Mouse (Mus musculus) MN1 (cell line): ENCODE measurements around the gene Zfpl1.

Experiments
- DNase-seq: peaks from one replicate; pipeline ENCODE4 v3.0.0-alpha.2; 2016; ENCODE audit warnings: low spot score

Zfpl1 gene

DNA sequence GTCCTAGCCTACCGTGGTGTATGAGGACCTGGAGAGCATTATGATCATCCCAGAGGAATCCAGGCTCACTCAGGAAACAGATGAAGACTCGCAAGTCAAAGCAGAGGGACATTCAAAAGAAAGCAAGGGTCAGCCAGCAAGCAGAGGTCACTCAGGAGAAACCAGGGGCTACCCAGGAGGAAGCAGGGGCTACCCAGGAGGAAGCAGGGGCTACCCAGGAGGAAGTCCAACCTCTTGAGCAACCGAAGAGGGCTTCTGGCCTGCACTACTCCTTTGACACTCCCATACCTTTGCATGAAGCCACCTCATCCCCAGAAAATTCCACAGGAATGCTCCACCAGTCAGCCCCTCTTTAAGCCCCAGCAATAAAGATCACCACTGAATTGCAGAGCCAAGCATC lies 13.1 kb upstream of the Zfpl1 start:
- DNase-seq, result no peak

DNA sequence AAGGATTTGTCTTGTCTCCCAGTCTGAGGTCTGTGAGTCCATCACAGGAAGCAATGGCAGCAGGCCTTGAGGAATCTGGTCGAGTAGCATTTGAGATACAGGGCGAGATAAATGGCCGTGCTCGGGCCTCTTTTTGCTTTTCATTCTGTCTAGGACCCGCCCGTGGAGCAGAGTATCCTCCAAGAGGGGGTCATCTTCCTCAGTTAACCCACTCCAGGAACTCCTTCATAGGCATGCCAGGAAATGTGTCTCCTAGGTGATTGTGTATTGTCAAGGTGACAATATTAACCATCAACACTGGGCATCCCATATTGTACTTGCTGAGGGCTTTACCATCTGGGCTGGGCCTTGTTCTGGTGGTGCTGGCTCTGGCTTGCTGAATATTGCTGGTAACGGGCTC lies 9.4 kb upstream of the Zfpl1 start, which contains the start of gene AC131692.1:
Gene AC131692.1 (plus strand): TSS at position 301 of the 400 bp plus-strand sequence.
- no peak for DNase-seq

- DNase-seq, result no peak
These were observed 4.1 kb upstream of the Zfpl1 start for GRCm38 (mm10) chr19:6088841-6089240.

DNA sequence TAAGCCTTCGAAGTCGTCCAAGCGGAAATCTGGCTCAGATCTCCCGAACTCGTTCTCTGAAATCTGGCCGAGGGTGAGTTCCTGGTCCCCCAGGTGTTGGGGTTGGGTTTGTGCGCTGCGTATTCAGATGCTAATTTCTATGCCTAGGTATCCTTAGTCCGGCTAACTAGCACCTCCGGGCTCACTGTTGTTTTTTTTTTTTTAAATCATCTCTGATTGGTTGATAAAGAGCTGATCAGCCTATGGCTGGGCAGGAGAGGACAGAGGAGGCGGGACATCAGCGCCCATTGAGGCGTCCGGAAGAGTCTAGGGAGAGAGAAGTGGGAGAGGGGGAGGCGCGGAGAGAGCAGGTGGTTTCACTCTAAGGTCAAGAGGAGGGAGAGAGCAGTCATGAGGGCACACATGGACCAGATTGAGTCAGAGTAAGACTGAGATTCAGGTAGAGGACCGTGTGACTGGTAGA lies 692 bp upstream of the Zfpl1 start:
- DNase-seq, result peak; percentile 89

DNA sequence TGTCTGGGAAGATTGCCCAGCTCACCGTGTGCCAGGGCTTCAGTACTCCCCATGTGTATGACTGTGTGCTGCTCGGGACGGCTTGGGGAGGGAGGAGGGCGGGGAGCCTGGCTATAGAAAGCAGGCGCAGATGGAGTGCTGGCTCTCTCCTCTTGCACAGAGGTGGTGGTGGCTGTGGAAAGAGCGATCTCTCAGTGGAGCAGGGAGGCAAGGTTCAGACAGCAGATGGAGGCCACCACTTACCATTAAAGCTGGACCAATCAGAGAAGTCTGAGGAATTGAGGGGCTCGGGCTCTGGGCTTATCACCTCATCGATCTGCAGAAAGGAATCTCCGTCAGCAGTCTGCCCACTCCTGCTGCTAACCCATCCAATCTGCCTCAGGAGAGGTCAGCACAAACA lies 2.6 kb downstream of the Zfpl1 start, which contains the start of gene Gm28374:
Gene Gm28374 (minus strand): TSS at position 101 of the 400 bp plus-strand sequence.
- DNase-seq, result peak; percentile 87

DNA sequence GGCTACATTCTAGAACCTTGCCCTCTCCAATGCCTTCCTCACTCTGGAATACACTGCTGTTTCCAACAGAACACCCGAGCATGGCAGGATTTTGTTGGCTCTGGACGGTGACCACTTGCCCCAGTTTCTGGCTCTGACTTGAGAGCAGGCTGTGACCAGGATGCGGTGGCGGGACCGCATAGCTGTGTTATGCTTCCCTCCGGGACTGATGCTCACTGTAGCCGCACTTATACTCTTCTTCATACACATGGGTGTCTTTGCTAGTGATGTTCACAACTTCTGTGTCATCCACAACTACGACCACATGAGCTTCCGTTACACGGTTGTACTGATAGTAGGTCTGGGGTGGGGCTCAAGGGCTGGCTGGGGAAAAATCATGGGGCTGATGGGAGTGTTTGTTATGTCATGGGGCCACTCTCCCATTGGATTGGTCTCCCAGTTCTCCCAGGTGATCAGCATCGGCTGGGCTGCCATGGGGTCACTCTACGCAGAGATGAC lies 4.7 kb downstream of the Zfpl1 start, which contains the start of gene Tmem262:
Gene Tmem262 (plus strand): TSS at position 51 of the 498 bp plus-strand sequence.
- DNase-seq, result no peak

GRCm38 (mm10) chr19:6076564-6077393 lies 8.0 kb downstream of the Zfpl1 start, which contains the start of gene Vps51:
Gene Vps51 (minus strand): TSS chr19:6077231.
- DNase-seq, result peak; percentile 92

- no peak for DNase-seq
These were observed 10.9 kb downstream of the Zfpl1 start for GRCm38 (mm10) chr19:6073889-6074288.

- DNase-seq, result no peak
These were observed 13.5 kb downstream of the Zfpl1 start for GRCm38 (mm10) chr19:6071261-6071660.

DNA sequence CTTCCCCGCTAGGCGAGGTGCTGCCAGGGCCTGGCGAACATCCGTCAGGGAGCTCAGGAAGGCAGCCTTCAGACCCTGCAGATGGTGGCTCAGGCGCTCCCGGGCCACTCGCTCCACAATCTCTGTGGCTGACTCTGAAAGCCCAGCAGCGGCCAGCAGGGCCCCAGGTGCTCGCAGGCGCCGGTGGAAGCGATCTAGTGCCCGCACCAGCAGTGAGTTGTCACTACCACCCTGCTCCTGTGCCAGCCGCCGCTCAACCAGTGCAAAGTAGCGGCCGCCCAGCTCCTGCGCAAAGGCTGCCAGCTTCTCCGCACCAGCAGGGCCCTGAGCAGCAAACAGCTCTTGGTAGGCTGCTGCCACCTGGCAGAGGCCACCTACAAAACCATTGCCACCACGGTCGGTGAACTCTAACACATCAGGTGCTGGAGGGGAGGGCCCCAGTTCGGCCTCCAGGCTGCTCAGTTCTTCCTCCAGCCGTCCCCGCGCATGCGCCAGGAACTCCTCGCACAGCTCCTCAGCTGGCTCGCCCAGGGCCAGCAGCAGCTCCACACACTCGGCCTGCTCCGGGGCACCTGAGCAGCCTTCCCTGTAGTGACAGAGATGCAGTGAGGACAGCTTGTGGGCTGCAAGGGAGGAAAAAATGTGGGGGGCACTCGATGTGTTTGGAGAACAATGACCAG lies 14.0 kb downstream of the Zfpl1 start:
- DNase-seq, result no peak

DNA sequence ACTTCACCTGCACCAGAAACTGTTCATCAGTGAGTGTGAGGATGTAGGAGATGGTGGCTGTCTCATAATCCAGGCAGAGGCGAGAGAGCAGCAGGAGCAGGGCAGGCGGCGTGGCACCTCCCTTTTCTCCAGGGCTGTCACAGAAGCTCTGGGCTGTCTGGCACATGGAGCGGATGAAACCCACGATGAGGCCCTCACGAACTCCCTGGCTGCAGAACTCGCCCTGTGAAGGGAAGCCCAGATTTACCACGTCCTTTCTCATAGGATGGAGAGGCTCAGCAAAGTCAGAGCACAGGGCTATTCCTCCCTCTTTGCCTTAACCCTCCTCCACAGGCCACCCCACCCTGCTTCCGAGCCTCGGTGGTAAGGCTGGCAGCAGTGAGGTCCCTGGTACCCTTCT lies 14.9 kb downstream of the Zfpl1 start:
- DNase-seq, result no peak

DNA sequence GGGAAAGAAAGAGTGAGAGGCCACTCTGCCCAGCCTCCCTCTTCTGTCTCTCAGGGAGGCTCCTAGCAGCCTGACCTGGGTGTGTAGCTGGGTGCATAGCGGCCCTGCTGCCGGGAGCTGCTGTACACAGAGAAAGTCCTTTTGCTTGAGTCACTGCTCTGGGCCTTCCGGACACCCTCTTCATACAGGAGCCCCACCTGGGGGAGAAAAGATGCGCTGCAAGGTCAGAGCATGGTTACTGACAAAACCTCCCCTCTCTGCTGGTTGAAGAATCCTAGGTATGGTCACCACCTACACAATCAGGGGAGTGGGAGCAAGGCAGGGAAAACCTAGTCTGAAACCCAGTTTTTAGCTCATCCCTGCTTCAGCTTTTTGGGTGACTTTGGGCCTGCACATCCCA lies 15.8 kb downstream of the Zfpl1 start:
- peak; percentile 72 for DNase-seq

- peak; percentile 91 for DNase-seq
These were observed 16.9 kb downstream of the Zfpl1 start, which contains the start of gene Tm7sf2 for GRCm38 (mm10) chr19:6067724-6068415. Gene Tm7sf2 (minus strand): TSS chr19:6068373.

DNA sequence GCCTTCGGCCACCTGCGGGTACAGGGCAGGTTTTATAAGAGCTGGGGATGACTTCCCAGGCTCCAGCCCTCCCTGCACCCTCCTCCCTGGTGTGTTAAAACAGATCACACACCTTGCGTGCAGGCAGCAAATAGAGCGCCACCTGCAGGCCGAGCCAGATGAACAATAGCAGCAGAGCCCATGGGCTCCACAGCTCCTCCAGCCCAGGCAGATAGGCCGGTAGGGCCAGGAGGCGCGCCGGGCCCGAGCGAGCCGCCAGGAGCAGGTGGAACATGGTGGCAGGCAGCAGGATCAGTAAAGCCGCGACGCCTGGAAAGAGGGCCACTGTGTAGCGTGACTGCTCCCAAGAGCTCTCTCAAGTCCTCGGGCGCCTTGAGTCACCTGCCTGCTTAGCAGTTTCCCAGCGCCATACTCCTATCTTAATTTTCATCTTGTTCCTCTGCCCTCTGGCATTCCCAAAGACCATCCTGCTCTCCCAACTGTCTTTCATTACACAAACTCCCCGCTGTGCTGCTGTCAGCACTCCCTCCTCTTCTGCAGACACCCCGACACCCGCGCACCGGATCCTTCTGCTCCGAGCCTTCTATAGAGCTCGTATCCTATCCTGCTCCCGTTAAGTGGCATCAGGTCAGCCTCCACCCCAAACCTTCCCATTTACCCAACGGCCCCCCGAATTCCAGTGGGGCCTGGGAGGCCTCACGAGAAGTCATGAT lies 17.6 kb downstream of the Zfpl1 start:
- DNase-seq, result peak; percentile 90

DNA sequence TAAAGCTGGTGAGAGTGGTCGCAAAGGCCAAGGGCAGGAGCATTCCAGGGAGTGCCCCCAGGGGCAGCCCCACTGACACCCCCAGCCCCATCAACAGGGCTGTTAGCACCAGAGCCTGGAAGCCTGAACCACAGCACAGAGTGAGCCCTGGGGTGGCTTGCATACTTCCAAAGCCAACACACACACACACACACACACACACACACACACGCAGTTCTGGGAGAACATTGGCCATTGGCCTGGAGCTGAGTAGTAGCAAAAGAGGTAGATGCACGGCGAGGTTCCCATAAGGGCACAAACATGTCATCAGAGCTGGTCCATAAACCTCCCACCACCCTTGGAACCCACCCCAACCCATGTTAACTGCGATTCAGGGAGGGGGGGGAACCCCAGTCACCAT lies 18.2 kb downstream of the Zfpl1 start:
- no peak for DNase-seq

GRCm38 (mm10) chr19:6063081-6063480 lies 21.7 kb downstream of the Zfpl1 start:
- DNase-seq, result no peak

- DNase-seq, result no peak
These were observed 22.3 kb downstream of the Zfpl1 start for GRCm38 (mm10) chr19:6062418-6062817.

- peak; percentile 66 for DNase-seq
These were observed 23.0 kb downstream of the Zfpl1 start for GRCm38 (mm10) chr19:6061641-6062302.

- DNase-seq, result peak; percentile 97
These were observed 23.7 kb downstream of the Zfpl1 start, which contains the start of gene Znhit2 for GRCm38 (mm10) chr19:6061021-6061533. Gene Znhit2 (plus strand): TSS chr19:6061192.

- no peak for DNase-seq
These were observed 25.8 kb downstream of the Zfpl1 start for GRCm38 (mm10) chr19:6058966-6059365.
